Mouse (Mus musculus): ENCODE measurements around the gene Rhox3c. TPM values are rescaled to one million over a fixed set of nuclear protein-coding genes. Genes with fewer than 3 reads are reported as not detected.

Rhox3c gene
- polyA plus RNA-seq (2012; rRNA removed; ENCODE audit: low replicate concordance) = not detected in 2 replicates

GRCm38 (mm10) chrX:37458285-37458684, at the start of gene Rhox3c:
Gene Rhox3c (plus strand): TSS chrX:37458585.

DNA sequence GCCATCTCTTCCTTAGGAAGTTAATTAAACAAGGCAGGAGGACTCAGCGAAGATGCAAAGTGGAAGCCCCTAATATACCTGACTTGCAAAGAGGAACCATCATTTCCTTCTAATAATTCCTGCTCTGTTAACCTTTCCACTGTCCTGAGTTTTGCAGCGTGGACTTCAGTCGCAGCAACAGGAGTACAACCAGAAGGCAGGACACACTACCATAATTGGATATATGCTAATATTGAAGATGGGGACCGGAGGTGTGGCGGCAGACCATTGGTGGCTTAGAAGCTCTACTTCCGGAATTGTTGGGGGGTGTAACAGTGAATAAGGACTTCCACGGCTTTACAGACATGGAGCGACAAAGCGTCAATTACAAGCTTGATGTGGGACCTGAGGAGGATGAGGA, 46.6 kb upstream of the Rhox3c start, which contains the start of gene Rhox2b:
Rhox2b (plus strand) TSS at position 301 of the 400 bp plus-strand sequence.

DNA sequence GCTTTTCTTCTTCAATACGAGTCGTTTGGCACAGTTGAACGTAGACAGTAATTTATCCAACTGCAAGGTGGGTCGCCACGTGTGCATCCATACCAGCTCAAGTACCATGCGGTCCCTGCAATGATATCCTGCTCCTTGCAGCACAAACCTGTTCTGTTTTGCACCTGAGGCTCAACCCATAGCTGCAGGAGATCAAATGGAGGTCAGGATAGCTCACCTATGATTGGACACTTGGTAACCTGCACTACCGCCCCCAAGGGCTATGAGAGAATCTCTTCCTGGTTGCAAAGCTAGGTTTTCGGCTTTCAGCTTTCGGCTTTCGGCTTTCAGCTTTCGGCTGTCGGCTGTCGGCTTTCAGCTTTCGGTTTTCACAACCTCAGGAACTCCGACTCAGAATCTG, 26.2 kb upstream of the Rhox3c start, which contains the start of gene Rhox4b:
Rhox4b (plus strand) TSS at position 301 of the 400 bp plus-strand sequence.

GRCm38 (mm10) chrX:37453380-37453779, 5.0 kb upstream of the Rhox3c start, which contains the start of gene Rhox2c:
Gene Rhox2c (plus strand): TSS chrX:37453680.

GRCm38 (mm10) chrX:37480037-37480436, 21.7 kb downstream of the Rhox3c start, which contains the start of gene Rhox4c:
Gene Rhox4c (plus strand): TSS chrX:37480337.

GRCm38 (mm10) chrX:37514059-37514458, 55.7 kb downstream of the Rhox3c start, which contains the start of gene Rhox4d:
Gene Rhox4d (plus strand): TSS chrX:37514359.

Other genes starting within 250 kb of the Rhox3c start
- gene Gm9, start 247.5 kb upstream of the Rhox3c start, polyA plus RNA-seq (2012; rRNA removed; ENCODE audit: low replicate concordance) = not detected in 2 replicates
- not detected in 2 replicates for gene Rhox1, start 236.3 kb upstream of the Rhox3c start, polyA plus RNA-seq (2012; rRNA removed; ENCODE audit: low replicate concordance)
- gene Rhox2a, start 213.6 kb upstream of the Rhox3c start, polyA plus RNA-seq (2012; rRNA removed; ENCODE audit: low replicate concordance) = not detected in 2 replicates
- not detected in 2 replicates for gene Rhox3a, start 208.7 kb upstream of the Rhox3c start, polyA plus RNA-seq (2012; rRNA removed; ENCODE audit: low replicate concordance)
- gene Rhox4a, start 193.2 kb upstream of the Rhox3c start, polyA plus RNA-seq (2012; rRNA removed; ENCODE audit: low replicate concordance) = not detected in 2 replicates
- not detected in 2 replicates for gene Rhox3a2, start 78.6 kb upstream of the Rhox3c start, polyA plus RNA-seq (2012; rRNA removed; ENCODE audit: low replicate concordance)
- not detected in 2 replicates for gene Rhox4a2, start 67.7 kb upstream of the Rhox3c start, polyA plus RNA-seq (2012; rRNA removed; ENCODE audit: low replicate concordance)
- gene Rhox2b, start 46.5 kb upstream of the Rhox3c start, polyA plus RNA-seq (2012; rRNA removed; ENCODE audit: low replicate concordance) = not detected in 2 replicates
- gene Rhox4b, start 26.1 kb upstream of the Rhox3c start, polyA plus RNA-seq (2012; rRNA removed; ENCODE audit: low replicate concordance) = not detected in 2 replicates
- not detected in 2 replicates for gene Rhox2c, start 4.9 kb upstream of the Rhox3c start, polyA plus RNA-seq (2012; rRNA removed; ENCODE audit: low replicate concordance)
- not detected in 2 replicates for gene Rhox4c, start 21.8 kb downstream of the Rhox3c start, polyA plus RNA-seq (2012; rRNA removed; ENCODE audit: low replicate concordance)
- not detected in 2 replicates for gene Rhox2d, start 34.8 kb downstream of the Rhox3c start, polyA plus RNA-seq (2012; rRNA removed; ENCODE audit: low replicate concordance)
- not detected in 2 replicates for gene Rhox4d, start 55.8 kb downstream of the Rhox3c start, polyA plus RNA-seq (2012; rRNA removed; ENCODE audit: low replicate concordance)
- not detected in 2 replicates for gene Rhox2e, start 71.9 kb downstream of the Rhox3c start, polyA plus RNA-seq (2012; rRNA removed; ENCODE audit: low replicate concordance)
- not detected in 2 replicates for gene Rhox3e, start 83.4 kb downstream of the Rhox3c start, polyA plus RNA-seq (2012; rRNA removed; ENCODE audit: low replicate concordance)
- gene Rhox4e, start 98.8 kb downstream of the Rhox3c start, polyA plus RNA-seq (2012; rRNA removed; ENCODE audit: low replicate concordance) = not detected in 2 replicates
- not detected in 2 replicates for gene Rhox2f, start 112.8 kb downstream of the Rhox3c start, polyA plus RNA-seq (2012; rRNA removed; ENCODE audit: low replicate concordance)
- not detected in 2 replicates for gene Rhox3f, start 122.4 kb downstream of the Rhox3c start, polyA plus RNA-seq (2012; rRNA removed; ENCODE audit: low replicate concordance)
- gene Rhox4f, start 149.1 kb downstream of the Rhox3c start, polyA plus RNA-seq (2012; rRNA removed; ENCODE audit: low replicate concordance) = not detected in 2 replicates
- gene Rhox3g, start 170.0 kb downstream of the Rhox3c start, polyA plus RNA-seq (2012; rRNA removed; ENCODE audit: low replicate concordance) = not detected in 2 replicates
- gene Rhox2g, start 184.9 kb downstream of the Rhox3c start, polyA plus RNA-seq (2012; rRNA removed; ENCODE audit: low replicate concordance) = not detected in 2 replicates
- not detected in 2 replicates for gene Rhox4g, start 192.7 kb downstream of the Rhox3c start, polyA plus RNA-seq (2012; rRNA removed; ENCODE audit: low replicate concordance)
- not detected in 2 replicates for gene Rhox3h, start 210.2 kb downstream of the Rhox3c start, polyA plus RNA-seq (2012; rRNA removed; ENCODE audit: low replicate concordance)
- not detected in 2 replicates for gene Rhox2h, start 214.7 kb downstream of the Rhox3c start, polyA plus RNA-seq (2012; rRNA removed; ENCODE audit: low replicate concordance)